Mouse (Mus musculus): ENCODE measurements around the gene Ano1.
A peak's percentile ranks its signal among the peaks of the same experiment; 100 is the strongest.

Ano1 gene

GRCm38 (mm10) chr7:144696764-144697704 is 54.7 kb downstream of the Ano1 start:
- peak in 1 of 2 experiments; percentile 38 for DNase-seq

- DNase-seq: no peak
Observed at GRCm38 (mm10) chr7:144689855-144690254, 61.9 kb downstream of the Ano1 start.

DNA sequence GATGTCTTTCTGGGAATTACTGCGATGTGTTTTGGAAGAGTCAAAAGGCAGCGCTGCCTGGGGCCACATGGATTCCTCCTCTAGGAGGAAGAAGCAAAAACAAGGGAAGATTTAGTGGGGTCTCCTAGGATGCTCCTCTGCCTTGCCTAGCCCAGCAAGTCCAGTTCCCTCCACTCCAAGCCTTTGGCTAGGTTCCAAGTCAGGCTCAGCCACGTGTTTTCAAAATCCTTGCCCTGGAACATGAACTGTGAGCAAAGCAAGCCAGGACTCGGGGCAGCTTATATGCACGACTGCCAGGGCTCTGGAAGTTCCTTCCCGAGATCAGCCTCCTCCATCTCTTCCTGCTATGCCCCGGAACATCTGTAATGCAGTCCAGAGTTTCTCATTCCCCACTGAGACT is 62.6 kb downstream of the Ano1 start:
- peak; percentile 33 to 40 for DNase-seq

DNA sequence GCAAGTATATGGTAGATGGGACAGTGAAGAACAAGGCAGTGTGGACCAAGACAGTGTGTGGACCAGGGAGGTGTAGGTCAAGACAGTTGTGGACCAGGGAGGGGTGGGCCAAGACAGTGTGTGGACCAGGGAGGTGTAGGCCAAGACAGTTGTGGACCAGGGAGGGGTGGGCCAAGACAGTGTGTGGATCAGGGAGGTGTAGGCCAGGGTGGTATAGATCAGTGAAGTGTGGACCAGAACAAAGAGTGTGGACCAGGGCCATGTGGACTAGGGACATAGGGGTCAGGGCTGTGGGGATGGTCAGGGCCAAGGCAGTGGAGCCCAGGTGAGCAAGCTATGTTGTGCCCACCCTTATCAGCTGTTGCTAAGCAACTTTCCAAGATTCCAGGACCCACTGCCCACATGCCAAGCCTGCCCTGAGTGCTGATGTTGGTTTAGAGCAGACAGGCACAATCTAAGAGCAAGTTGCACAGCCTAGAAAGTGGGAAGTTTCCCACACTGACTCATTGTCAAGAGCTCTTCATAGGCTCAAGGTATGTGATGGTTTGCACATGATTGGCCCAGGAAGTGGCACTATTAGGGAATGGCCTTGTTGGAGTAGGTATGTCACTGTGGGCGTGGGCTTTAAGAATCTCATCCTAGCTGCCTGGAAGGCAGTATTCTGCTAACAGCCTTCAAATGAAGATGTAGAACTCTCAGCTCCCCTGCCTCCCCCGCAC is 64.0 kb downstream of the Ano1 start:
- no peak for DNase-seq

DNA sequence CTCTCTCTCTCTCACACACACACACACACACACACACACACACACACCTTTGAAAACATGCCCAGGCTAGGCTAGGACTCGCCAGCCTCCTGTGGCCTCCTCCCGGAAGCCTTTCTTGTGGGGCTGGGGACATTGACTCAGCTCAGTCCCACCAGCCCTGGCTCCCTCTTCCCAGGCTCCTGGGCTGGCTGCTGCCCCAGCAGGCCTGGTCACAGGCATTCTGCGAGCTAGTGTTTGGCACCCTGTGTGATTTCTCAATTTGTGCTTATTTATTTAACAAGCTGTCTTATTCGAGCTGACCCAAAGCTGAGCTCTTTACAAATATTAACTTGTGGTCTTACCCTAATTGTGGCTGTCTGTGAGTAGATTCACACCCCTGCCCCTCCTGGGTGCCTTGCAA is 66.8 kb downstream of the Ano1 start:
- no peak for DNase-seq

GRCm38 (mm10) chr7:144684467-144684866 is 67.3 kb downstream of the Ano1 start:
- DNase-seq: no peak

DNA sequence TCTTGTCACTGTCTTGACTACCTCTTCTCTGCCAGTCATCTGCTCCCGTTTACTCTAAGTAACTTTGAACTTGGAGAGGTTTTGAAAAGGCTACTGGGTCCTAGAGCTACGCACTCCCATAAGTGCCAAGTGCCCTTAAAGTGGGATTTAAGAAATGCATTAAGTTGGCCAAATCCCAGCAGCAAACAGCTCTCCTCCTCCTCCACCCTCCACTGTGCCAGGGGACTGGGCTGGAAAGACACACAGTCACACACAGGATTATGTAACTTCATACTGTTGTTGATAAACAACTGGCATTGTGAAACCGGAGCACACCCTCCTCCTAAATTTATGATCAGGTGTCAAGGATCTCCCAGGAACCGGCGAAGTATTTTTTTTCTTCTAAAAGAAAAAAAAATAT is 71.7 kb downstream of the Ano1 start:
- no peak for DNase-seq

GRCm38 (mm10) chr7:144678241-144679030 is 73.3 kb downstream of the Ano1 start:
- DNase-seq: peak; percentile 10 to 63

DNA sequence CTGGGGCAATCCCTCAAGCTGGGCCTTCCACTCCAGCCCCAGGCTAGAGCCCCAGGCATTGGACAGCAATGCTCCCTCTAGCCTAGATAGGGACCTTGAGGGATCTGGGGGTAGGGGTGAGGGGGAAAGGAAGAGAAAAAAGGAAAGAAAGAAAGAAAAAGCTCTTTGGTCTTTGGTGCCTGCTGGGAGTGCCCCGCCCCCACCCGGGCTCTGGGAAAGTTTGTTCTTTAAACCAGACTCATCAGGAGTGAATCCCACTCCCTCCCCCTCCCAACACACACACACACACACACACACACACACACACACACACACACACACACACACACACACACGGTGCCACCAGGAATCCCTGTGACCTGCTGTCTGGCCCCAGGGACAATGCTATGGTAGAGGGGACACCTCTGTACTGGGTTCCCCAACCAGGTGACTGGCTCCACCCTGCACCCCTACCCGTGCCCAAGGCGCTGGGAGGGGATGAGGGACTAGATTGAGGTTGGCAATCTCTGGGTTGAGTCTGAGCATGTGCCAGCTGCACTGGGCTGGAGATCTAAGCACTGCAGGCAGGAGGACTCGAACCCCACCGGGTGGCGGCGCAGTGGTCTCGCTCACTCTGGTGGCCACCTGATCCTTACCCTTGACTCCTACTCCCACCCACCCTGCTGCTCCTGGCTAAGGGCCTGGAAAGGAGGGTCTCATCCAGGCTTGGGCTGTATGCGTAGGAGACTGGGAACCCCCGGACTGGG is 74.3 kb downstream of the Ano1 start:
- peak in 1 of 2 experiments; percentile 24 for DNase-seq

DNA sequence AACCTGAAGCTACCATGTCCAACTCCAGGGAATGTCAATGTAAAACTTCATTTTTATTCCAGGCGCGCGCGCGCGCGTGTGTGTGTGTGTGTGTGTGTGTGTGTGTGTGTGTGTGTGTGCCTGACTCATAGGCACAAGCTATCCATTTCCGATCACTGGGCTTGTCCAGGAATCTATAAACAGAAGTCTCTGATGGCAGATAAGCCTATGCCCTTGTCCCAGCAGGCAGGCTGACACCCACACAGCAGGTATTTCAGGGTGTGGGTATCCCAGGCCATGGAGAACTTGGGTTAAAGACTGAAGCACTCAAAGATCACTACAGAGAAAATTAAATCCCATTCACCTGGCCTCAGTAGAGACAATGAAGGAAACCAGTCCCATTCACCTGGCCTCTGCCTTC is 76.1 kb downstream of the Ano1 start:
- DNase-seq: no peak

DNA sequence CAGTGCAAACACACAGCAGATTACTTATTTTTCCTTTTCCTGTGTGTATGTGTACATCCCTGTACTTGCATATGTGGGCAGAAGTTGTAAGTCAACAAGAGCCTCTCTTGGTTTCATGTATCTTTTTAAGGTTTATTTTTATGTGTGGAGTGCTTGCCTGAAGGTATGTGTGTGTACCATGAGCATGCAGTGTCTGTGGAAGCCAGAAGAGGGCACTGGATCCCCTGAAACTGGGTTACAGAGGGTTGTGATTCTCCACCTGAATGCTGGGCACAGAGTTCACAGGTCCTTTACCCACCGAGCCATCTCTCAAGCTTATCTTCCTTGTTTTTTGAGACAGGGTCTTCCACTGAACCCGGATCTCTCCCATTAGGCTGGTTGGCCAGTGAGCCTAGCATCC is 81.9 kb downstream of the Ano1 start:
- no peak for DNase-seq

DNA sequence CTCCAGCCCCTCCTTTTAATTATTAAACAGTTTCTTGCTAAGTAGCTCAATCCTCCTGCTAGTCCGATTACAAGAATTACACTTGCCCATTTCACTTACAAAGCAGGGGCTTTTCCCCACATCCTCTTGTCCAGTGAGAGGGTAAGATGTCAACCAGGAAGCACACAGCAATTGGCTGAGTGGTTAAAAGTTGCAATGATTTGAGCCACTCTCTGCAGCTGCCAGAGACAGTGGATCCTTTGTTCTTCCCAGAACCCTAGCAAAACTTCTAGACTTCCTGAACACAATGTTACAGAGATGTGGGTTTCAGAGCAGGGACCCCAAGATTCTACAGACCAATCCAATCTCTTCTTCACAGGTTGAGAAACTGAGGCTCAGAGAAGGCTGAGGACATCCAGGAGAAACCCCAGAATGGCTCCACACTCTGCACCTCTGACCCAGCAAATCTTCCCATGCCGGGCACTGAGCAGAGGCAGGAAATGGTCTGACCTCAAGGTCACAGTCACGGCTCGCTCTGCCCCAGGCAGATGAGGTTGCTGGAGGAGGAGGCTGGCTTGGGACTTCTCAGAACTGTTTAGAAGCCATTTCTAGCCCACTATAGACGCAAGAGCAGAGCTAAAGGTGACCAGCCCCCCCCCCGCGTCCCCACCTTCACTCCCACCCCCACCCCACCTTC is 83.0 kb downstream of the Ano1 start:
- peak; percentile 17 to 28 for DNase-seq

GRCm38 (mm10) chr7:144667091-144667490 is 84.7 kb downstream of the Ano1 start:
- no peak for DNase-seq

DNA sequence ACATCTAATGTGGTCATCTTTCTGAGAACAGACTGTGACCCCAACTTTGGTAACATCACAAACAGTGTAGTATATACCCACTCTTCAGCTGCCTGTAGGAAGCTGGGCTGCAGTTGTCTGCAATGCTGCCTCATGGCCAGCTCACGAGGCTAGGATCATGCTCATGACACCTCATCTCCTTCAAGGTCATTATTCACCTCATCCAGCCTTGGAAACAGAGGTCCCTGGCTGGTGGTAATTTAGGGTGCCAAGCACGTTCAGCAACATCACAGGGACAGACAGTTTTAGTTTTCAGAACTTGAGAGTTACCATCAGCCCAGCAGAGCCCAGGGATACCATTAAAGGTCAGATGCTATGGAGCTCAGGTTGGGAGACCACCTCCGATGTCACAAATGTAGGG is 86.2 kb downstream of the Ano1 start:
- DNase-seq: no peak

- peak; percentile 25 to 49 for DNase-seq
Observed at GRCm38 (mm10) chr7:144663566-144663965, 88.2 kb downstream of the Ano1 start.

- DNase-seq: no peak
Observed at GRCm38 (mm10) chr7:144656261-144656967, 95.4 kb downstream of the Ano1 start.

DNA sequence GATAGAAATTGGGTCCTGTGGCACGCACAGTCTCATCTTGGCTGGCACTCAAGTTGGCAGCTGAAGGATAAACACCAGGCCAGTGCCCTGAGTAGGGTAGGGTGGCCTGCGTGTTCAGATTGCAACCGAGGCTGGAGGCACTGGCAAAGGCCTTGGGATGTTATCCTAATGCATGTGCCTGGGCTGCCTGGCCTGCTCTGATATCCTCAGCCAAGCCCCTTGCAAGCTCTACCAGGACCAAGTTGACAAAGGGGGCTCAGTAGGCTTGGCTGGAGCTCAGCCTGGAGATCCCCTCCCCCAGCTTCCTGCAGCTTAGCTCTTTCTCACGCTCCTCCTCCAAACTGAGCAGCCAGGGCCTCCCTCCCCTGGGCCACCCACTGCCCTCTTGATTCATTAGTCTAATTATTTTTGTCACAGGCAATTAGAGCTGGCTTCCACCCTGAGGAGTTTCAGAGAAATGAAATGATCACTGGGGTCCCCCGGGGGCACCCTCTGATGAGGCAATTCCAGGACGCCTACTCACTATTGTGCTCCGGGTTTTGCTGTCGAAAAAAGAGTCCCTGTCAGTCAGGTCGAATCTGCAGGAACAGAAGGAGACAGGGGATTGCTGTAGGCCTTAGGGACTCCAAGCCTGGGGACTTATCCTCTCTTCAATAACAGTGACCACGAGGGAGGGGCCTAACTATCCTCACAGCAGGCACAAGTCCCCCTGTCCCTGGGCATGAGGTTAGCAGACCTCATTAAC is 97.9 kb downstream of the Ano1 start:
- peak; percentile 8 to 27 for DNase-seq

GRCm38 (mm10) chr7:144647547-144647946 is 104.2 kb downstream of the Ano1 start:
- DNase-seq: no peak

DNA sequence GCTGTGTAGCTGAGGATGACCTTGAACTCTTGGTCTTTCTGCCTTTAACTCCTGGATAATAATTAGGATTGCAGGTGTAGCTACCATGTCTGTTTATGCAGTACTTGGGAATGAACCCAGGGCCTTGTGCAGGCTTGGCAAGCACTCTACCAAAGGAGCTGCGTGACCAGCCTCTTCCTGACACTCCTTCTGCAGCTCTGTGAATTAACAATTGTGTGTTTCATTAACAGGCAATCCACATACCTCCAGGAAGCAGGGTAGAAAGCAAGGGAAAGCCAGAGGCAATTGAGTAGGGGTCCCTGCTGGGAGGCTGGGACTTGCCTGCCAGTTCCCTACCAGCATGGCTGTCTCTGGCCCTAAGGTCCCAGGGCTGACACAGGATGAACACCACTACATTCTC is 111.0 kb downstream of the Ano1 start:
- DNase-seq: no peak

DNA sequence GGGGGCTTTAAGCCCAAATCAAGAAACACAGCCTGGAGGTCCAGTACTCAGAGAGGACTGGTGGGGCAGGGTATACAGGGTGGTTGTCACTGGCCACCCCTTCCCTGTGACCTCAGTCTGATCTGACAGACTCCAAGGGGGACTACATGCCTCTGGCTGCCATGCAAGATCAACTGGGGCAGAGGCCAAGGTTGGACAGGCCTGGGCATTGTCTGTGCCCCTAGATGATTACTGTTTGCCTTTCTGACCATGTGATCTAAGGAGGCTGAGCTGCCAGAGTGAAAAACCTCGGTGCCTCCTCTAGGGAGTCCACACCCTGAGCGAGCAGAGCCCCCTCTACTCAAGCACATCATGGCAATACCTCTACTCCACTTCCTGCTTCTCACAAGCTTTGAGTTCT is 115.8 kb downstream of the Ano1 start:
- DNase-seq: no peak

All from kidney, postnatal 36 days (tissue).